Mouse (Mus musculus): ENCODE measurements at regions not wholly inside any gene's neighbourhood (a gene's known extent, or its start where the extent isn't known, plus 50 kb on each side); places are given as distances from the start of the nearest gene placed in this dataset.

GRCm38 (mm10) chr3:115642846-115643260 lies 72.0 kb downstream of the S1pr1 start:
- in situ Hi-C loops (cut with MboI; ENCODE audit: low sequenced_read_pairs in 2 of 2, unreplicated experiment in 2 of 2) = no loop called here
- H3K36me3 ChIP-seq (ENCODE audit: control insufficient read depth, insufficient read depth, low read length, poor library complexity, severe bottlenecking) = no peaks in the 10 kb centered on the region
- H3K9me3 ChIP-seq (ENCODE audit: control insufficient read depth, insufficient read depth, low read depth, low read length) = no peaks in the 10 kb centered on the region
- no peak overlapping the region; the same call in 1 of the 2 replicates for H3K27ac ChIP-seq (ENCODE audit: insufficient read depth, low read depth, low read length, poor library complexity, severe bottlenecking)
- peaks cover 3 to 4% of the 10 kb centered on the region in 2 experiments; a peak in 2 of 4 replicates for H3K4me1 ChIP-seq (ENCODE audit: control insufficient read depth in 2 of 2, insufficient read depth in 2 of 2, low read length in 2 of 2, poor library complexity in 1 of 2)
- TF ChIP-seq ZC3H11A (IDR thresholded peaks at IDR 0.05; ENCODE audit: borderline replicate concordance, low read depth, low read length) (peak; percentile 5; the same call in 1 of the 2 replicates), ZNF384 (IDR thresholded peaks at IDR 0.05; ENCODE audit: low read depth, low read length) (no peak)
- peak overlapping the region; percentile 54 for H3K4me3 ChIP-seq (ENCODE audit: insufficient read depth in 1 of 2, low read depth in 1 of 2, low read length in 2 of 2, poor library complexity in 1 of 2, severe bottlenecking in 1 of 2)
- H3K9ac ChIP-seq (ENCODE audit: insufficient read depth, low read depth, low read length, poor library complexity, severe bottlenecking) = no peak overlapping the region
- DNase-seq (ENCODE audit: low read depth, low spot score) = no peak

GRCm38 (mm10) chr3:115642001-115642845 lies 72.6 kb downstream of the S1pr1 start:
- TF ChIP-seq ZNF384 (IDR thresholded peaks at IDR 0.05; ENCODE audit: low read depth, low read length) (0 out of 2 replicates have a peak, but pooled peaks have one; percentile 15), CHD2 (IDR thresholded peaks at IDR 0.05; ENCODE audit: low read depth, low read length) (no peak)
- Histone ChIP-seq H3K36me3 (ENCODE audit: control insufficient read depth, insufficient read depth, low read length, poor library complexity, severe bottlenecking) (no peaks in the 10 kb centered on the region), H3K9me3 (ENCODE audit: control insufficient read depth, insufficient read depth, low read depth, low read length) (no peaks in the 10 kb centered on the region), H3K4me1 (ENCODE audit: control insufficient read depth in 2 of 2, insufficient read depth in 2 of 2, low read length in 2 of 2, poor library complexity in 1 of 2) (peaks cover 3 to 4% of the 10 kb centered on the region in 2 experiments; a peak in 2 of 4 replicates), H3K9ac (ENCODE audit: insufficient read depth, low read depth, low read length, poor library complexity, severe bottlenecking) (peak overlapping the region; percentile 63; the same call in 1 of the 2 replicates), H3K4me3 (ENCODE audit: insufficient read depth in 1 of 2, low read depth in 1 of 2, low read length in 2 of 2, poor library complexity in 1 of 2, severe bottlenecking in 1 of 2) (peak overlapping the region; percentile 54), H3K27ac (ENCODE audit: insufficient read depth, low read depth, low read length, poor library complexity, severe bottlenecking) (no peak overlapping the region; the same call in 1 of the 2 replicates)
- no peak for DNase-seq (ENCODE audit: low read depth, low spot score)
- in situ Hi-C loops (cut with MboI; ENCODE audit: low sequenced_read_pairs in 2 of 2, unreplicated experiment in 2 of 2) = no loop called here

- Histone ChIP-seq H3K4me1 (ENCODE audit: control insufficient read depth in 2 of 2, insufficient read depth in 2 of 2, low read length in 2 of 2, poor library complexity in 1 of 2) (peaks cover 3 to 4% of the 10 kb centered on the region in 2 experiments; a peak in 2 of 4 replicates), H3K9me3 (ENCODE audit: control insufficient read depth, insufficient read depth, low read depth, low read length) (no peaks in the 10 kb centered on the region), H3K27ac (ENCODE audit: insufficient read depth, low read depth, low read length, poor library complexity, severe bottlenecking) (no peak overlapping the region), H3K4me3 (ENCODE audit: insufficient read depth in 1 of 2, low read depth in 1 of 2, low read length in 2 of 2, poor library complexity in 1 of 2, severe bottlenecking in 1 of 2) (no peak overlapping the region), H3K9ac (ENCODE audit: insufficient read depth, low read depth, low read length, poor library complexity, severe bottlenecking) (no peak overlapping the region), H3K36me3 (ENCODE audit: control insufficient read depth, insufficient read depth, low read length, poor library complexity, severe bottlenecking) (no peaks in the 10 kb centered on the region)
- TF ChIP-seq HCFC1 (IDR thresholded peaks at IDR 0.05; ENCODE audit: borderline replicate concordance, insufficient read depth, low read length) = no peak
- no peak for TF ChIP-seq MAFK (IDR thresholded peaks at IDR 0.05; ENCODE audit: insufficient read depth, low read depth, low read length)
- no peak for TF ChIP-seq CHD2 (IDR thresholded peaks at IDR 0.05; ENCODE audit: low read depth, low read length)
- no peak for TF ChIP-seq ZNF384 (IDR thresholded peaks at IDR 0.05; ENCODE audit: low read depth, low read length)
- TF ChIP-seq ZC3H11A (IDR thresholded peaks at IDR 0.05; ENCODE audit: borderline replicate concordance, low read depth, low read length) = no peak
- in situ Hi-C loops (cut with MboI; ENCODE audit: low sequenced_read_pairs in 2 of 2, unreplicated experiment in 2 of 2) = no loop called here
- no peak for DNase-seq (ENCODE audit: low read depth, low spot score)
These were observed 73.5 kb downstream of the S1pr1 start for GRCm38 (mm10) chr3:115641411-115641810.

- TF ChIP-seq CHD2 (IDR thresholded peaks at IDR 0.05; ENCODE audit: low read depth, low read length) (no peak), HCFC1 (IDR thresholded peaks at IDR 0.05; ENCODE audit: borderline replicate concordance, insufficient read depth, low read length) (no peak), ZC3H11A (IDR thresholded peaks at IDR 0.05; ENCODE audit: borderline replicate concordance, low read depth, low read length) (no peak), ZNF384 (IDR thresholded peaks at IDR 0.05; ENCODE audit: low read depth, low read length) (no peak), MAFK (IDR thresholded peaks at IDR 0.05; ENCODE audit: insufficient read depth, low read depth, low read length) (no peak)
- Histone ChIP-seq H3K9ac (ENCODE audit: insufficient read depth, low read depth, low read length, poor library complexity, severe bottlenecking) (no peak overlapping the region), H3K36me3 (ENCODE audit: control insufficient read depth, insufficient read depth, low read length, poor library complexity, severe bottlenecking) (no peaks in the 10 kb centered on the region), H3K4me3 (ENCODE audit: insufficient read depth in 1 of 2, low read depth in 1 of 2, low read length in 2 of 2, poor library complexity in 1 of 2, severe bottlenecking in 1 of 2) (no peak overlapping the region), H3K9me3 (ENCODE audit: control insufficient read depth, insufficient read depth, low read depth, low read length) (no peaks in the 10 kb centered on the region), H3K27ac (ENCODE audit: insufficient read depth, low read depth, low read length, poor library complexity, severe bottlenecking) (no peak overlapping the region), H3K4me1 (ENCODE audit: control insufficient read depth in 2 of 2, insufficient read depth in 2 of 2, low read length in 2 of 2, poor library complexity in 1 of 2) (no peaks in the 10 kb centered on the region)
- DNase-seq (ENCODE audit: low read depth, low spot score) = no peak
- in situ Hi-C loops (cut with MboI; ENCODE audit: low sequenced_read_pairs in 2 of 2, unreplicated experiment in 2 of 2) = no loop called here
These were observed 79.4 kb downstream of the S1pr1 start for GRCm38 (mm10) chr3:115635487-115635886.
